Mouse (Mus musculus): ENCODE results near the gene Adgrg7. TPM values are rescaled to one million over a fixed set of nuclear protein-coding genes. Genes with fewer than 3 reads are reported as not detected.

Gene Adgrg7
- polyA plus RNA-seq, 1 experiment: not detected

- H3K79me2 ChIP-seq (ENCODE audit: control insufficient read depth, insufficient read depth): no peaks in the 10 kb centered on the region
- no peaks in the 10 kb centered on the region for H3K36me3 ChIP-seq (ENCODE audit: control insufficient read depth, insufficient read depth)
- H3K27me3 ChIP-seq (ENCODE audit: control insufficient read depth, insufficient read depth, insufficient read length): no peaks in the 10 kb centered on the region
- no peaks in the 10 kb centered on the region for H3K79me3 ChIP-seq (ENCODE audit: low read depth)
- TF ChIP-seq MYOD1 (IDR thresholded peaks at IDR 0.05; ENCODE audit: control insufficient read depth, insufficient read length, low read depth) (no peak), MYOG (IDR thresholded peaks at IDR 0.05; ENCODE audit: control insufficient read depth, extremely low read depth, insufficient read length) (no peak), FOSL1 (IDR thresholded peaks at IDR 0.05; ENCODE audit: insufficient read depth, low read length, poor library complexity, severe bottlenecking) (no peak), MAX (IDR thresholded peaks at IDR 0.05) (no peak), CTCF (IDR thresholded peaks at IDR 0.05; ENCODE audit: control insufficient read depth, insufficient read depth, insufficient read length) (no peak), USF1 (IDR thresholded peaks at IDR 0.05; ENCODE audit: low read depth) (no peak), CEBPB (IDR thresholded peaks at IDR 0.05; ENCODE audit: low read depth) (no peak)
- H3K4me3 ChIP-seq (ENCODE audit: insufficient read depth, poor library complexity, severe bottlenecking): no peak overlapping the region
- no peak overlapping the region for H3ac ChIP-seq (ENCODE audit: control insufficient read depth, insufficient read length, low read depth)
Measured at GRCm38 (mm10) chr16:56785943-56786342, 9.7 kb downstream of the Adgrg7 start.

GRCm38 (mm10) chr16:56771163-56772105 is 24.2 kb downstream of the Adgrg7 start:
- Histone ChIP-seq H3K27me3 (ENCODE audit: control insufficient read depth, insufficient read depth, insufficient read length) (no peaks in the 10 kb centered on the region), H3ac (ENCODE audit: control insufficient read depth, insufficient read length, low read depth) (no peak overlapping the region), H3K36me3 (ENCODE audit: control insufficient read depth, insufficient read depth) (no peaks in the 10 kb centered on the region), H3K4me3 (ENCODE audit: insufficient read depth, poor library complexity, severe bottlenecking) (no peak overlapping the region), H3K79me3 (ENCODE audit: low read depth) (no peaks in the 10 kb centered on the region), H3K79me2 (ENCODE audit: control insufficient read depth, insufficient read depth) (no peaks in the 10 kb centered on the region)
- TF ChIP-seq USF1 (IDR thresholded peaks at IDR 0.05; ENCODE audit: low read depth): no peak
- no peak for TF ChIP-seq MAX (IDR thresholded peaks at IDR 0.05)
- no peak for TF ChIP-seq FOSL1 (IDR thresholded peaks at IDR 0.05; ENCODE audit: insufficient read depth, low read length, poor library complexity, severe bottlenecking)
- no peak for TF ChIP-seq CTCF (IDR thresholded peaks at IDR 0.05; ENCODE audit: control insufficient read depth, insufficient read depth, insufficient read length)
- TF ChIP-seq MYOG (IDR thresholded peaks at IDR 0.05; ENCODE audit: control insufficient read depth, extremely low read depth, insufficient read length): no peak
- TF ChIP-seq MYOD1 (IDR thresholded peaks at IDR 0.05; ENCODE audit: control insufficient read depth, insufficient read length, low read depth): no peak
- TF ChIP-seq CEBPB (IDR thresholded peaks at IDR 0.05; ENCODE audit: low read depth): no peak

- Histone ChIP-seq H3K4me3 (ENCODE audit: insufficient read depth, poor library complexity, severe bottlenecking) (no peak overlapping the region), H3K79me3 (ENCODE audit: low read depth) (no peaks in the 10 kb centered on the region), H3K27me3 (ENCODE audit: control insufficient read depth, insufficient read depth, insufficient read length) (no peaks in the 10 kb centered on the region), H3K79me2 (ENCODE audit: control insufficient read depth, insufficient read depth) (no peaks in the 10 kb centered on the region), H3K36me3 (ENCODE audit: control insufficient read depth, insufficient read depth) (no peaks in the 10 kb centered on the region), H3ac (ENCODE audit: control insufficient read depth, insufficient read length, low read depth) (no peak overlapping the region)
- TF ChIP-seq MAX (IDR thresholded peaks at IDR 0.05): no peak
- no peak for TF ChIP-seq USF1 (IDR thresholded peaks at IDR 0.05; ENCODE audit: low read depth)
- TF ChIP-seq MYOG (IDR thresholded peaks at IDR 0.05; ENCODE audit: control insufficient read depth, extremely low read depth, insufficient read length): no peak
- no peak for TF ChIP-seq MYOD1 (IDR thresholded peaks at IDR 0.05; ENCODE audit: control insufficient read depth, insufficient read length, low read depth)
- no peak for TF ChIP-seq FOSL1 (IDR thresholded peaks at IDR 0.05; ENCODE audit: insufficient read depth, low read length, poor library complexity, severe bottlenecking)
- no peak for TF ChIP-seq CEBPB (IDR thresholded peaks at IDR 0.05; ENCODE audit: low read depth)
- no peak for TF ChIP-seq CTCF (IDR thresholded peaks at IDR 0.05; ENCODE audit: control insufficient read depth, insufficient read depth, insufficient read length)
Measured at GRCm38 (mm10) chr16:56729060-56729459, 66.6 kb downstream of the Adgrg7 start.

GRCm38 (mm10) chr16:56724927-56725326 is 70.7 kb downstream of the Adgrg7 start:
- Histone ChIP-seq H3K79me3 (ENCODE audit: low read depth) (no peaks in the 10 kb centered on the region), H3K27me3 (ENCODE audit: control insufficient read depth, insufficient read depth, insufficient read length) (no peaks in the 10 kb centered on the region), H3K79me2 (ENCODE audit: control insufficient read depth, insufficient read depth) (no peaks in the 10 kb centered on the region), H3K4me3 (ENCODE audit: insufficient read depth, poor library complexity, severe bottlenecking) (no peak overlapping the region), H3ac (ENCODE audit: control insufficient read depth, insufficient read length, low read depth) (no peak overlapping the region), H3K36me3 (ENCODE audit: control insufficient read depth, insufficient read depth) (no peaks in the 10 kb centered on the region)
- TF ChIP-seq CTCF (IDR thresholded peaks at IDR 0.05; ENCODE audit: control insufficient read depth, insufficient read depth, insufficient read length) (no peak), MYOD1 (IDR thresholded peaks at IDR 0.05; ENCODE audit: control insufficient read depth, insufficient read length, low read depth) (no peak), CEBPB (IDR thresholded peaks at IDR 0.05; ENCODE audit: low read depth) (no peak), USF1 (IDR thresholded peaks at IDR 0.05; ENCODE audit: low read depth) (no peak), MYOG (IDR thresholded peaks at IDR 0.05; ENCODE audit: control insufficient read depth, extremely low read depth, insufficient read length) (no peak), FOSL1 (IDR thresholded peaks at IDR 0.05; ENCODE audit: insufficient read depth, low read length, poor library complexity, severe bottlenecking) (no peak), MAX (IDR thresholded peaks at IDR 0.05) (no peak)

- no peaks in the 10 kb centered on the region for H3K79me3 ChIP-seq (ENCODE audit: low read depth)
- no peak overlapping the region for H3K4me3 ChIP-seq (ENCODE audit: insufficient read depth, poor library complexity, severe bottlenecking)
- no peaks in the 10 kb centered on the region for H3K36me3 ChIP-seq (ENCODE audit: control insufficient read depth, insufficient read depth)
- TF ChIP-seq MYOG (IDR thresholded peaks at IDR 0.05; ENCODE audit: control insufficient read depth, extremely low read depth, insufficient read length) (no peak), CEBPB (IDR thresholded peaks at IDR 0.05; ENCODE audit: low read depth) (no peak), USF1 (IDR thresholded peaks at IDR 0.05; ENCODE audit: low read depth) (no peak), CTCF (IDR thresholded peaks at IDR 0.05; ENCODE audit: control insufficient read depth, insufficient read depth, insufficient read length) (no peak), MYOD1 (IDR thresholded peaks at IDR 0.05; ENCODE audit: control insufficient read depth, insufficient read length, low read depth) (no peak), MAX (IDR thresholded peaks at IDR 0.05) (no peak), FOSL1 (IDR thresholded peaks at IDR 0.05; ENCODE audit: insufficient read depth, low read length, poor library complexity, severe bottlenecking) (no peak)
- H3K27me3 ChIP-seq (ENCODE audit: control insufficient read depth, insufficient read depth, insufficient read length): no peaks in the 10 kb centered on the region
- no peaks in the 10 kb centered on the region for H3K79me2 ChIP-seq (ENCODE audit: control insufficient read depth, insufficient read depth)
- no peak overlapping the region for H3ac ChIP-seq (ENCODE audit: control insufficient read depth, insufficient read length, low read depth)
Measured at GRCm38 (mm10) chr16:56722357-56722756, 73.3 kb downstream of the Adgrg7 start.

All from C2C12 (cell line).